ENCODE assay signal across 10 mouse cellular contexts in genomic region chr15:79151881-79152280, GRCm38 (mm10). TPM values are rescaled to one million over a fixed set of nuclear protein-coding genes. Genes with fewer than 3 reads are reported as not detected.
A peak's percentile ranks its signal among the peaks of the same experiment; 100 is the strongest.
DNase-seq lines count a peak whose midpoint lies in the region; ATAC-seq and TF ChIP-seq lines count a peak whose summit lies in the region.
"Had no signal": no experiment of that assay in that cellular context is flagged by ENCODE, and none has a peak within 500 bp of the region (broad histone marks: within the 10 kb centered on the region; RNA-seq: fewer than 3 reads in every experiment).

No protein-coding gene starts in this region.

- ATAC-seq in forebrain, postnatal 0 days: peak; percentile 70
- ATAC-seq in granulocyte monocyte progenitor cell, adult 5-6 weeks (replicated peaks; ENCODE audit: poor library complexity, severe bottlenecking): no peak

- no peak overlapping the region for H3K9ac ChIP-seq in forebrain, postnatal 0 days

- WGBS in forebrain, postnatal 0 days: 28% methylated on average over 8 of the region's 8 CpGs
- 67% methylated on average over 8 of the region's 8 CpGs for WGBS in heart, embryonic 10.5 days

- peak; percentile 37 for DNase-seq in brain, adult 2 months (ENCODE audit: low read depth, low spot score)
- DNase-seq in forebrain, postnatal 0 days: peak; percentile 50
- peak; percentile 63 for DNase-seq in mesoderm, embryonic 11.5 days (ENCODE audit: low read depth, low spot score)
- no peak for DNase-seq in yolk sac, embryonic 10.5 days (ENCODE audit: low spot score)
- no peak for DNase-seq in heart, embryonic 10.5 days (ENCODE audit: low spot score)
- DNase-seq: cerebellum, postnatal 10 days; heart, adult 11 months had no signal

- no peak for TF ChIP-seq CTCF in E14TG2a.4 (conservative IDR thresholded peaks at IDR 0.05; ENCODE audit: low read length)
- TF ChIP-seq CTCF in forebrain, postnatal 0 days (IDR thresholded peaks at IDR 0.05; ENCODE audit: low read depth): no peak

- H3K4me3 ChIP-seq in E14TG2a.4 (replicated peaks; ENCODE audit: low read length): 0 out of 2 replicates have a peak overlapping the region, but pooled peaks have one; percentile 17
- no peak overlapping the region for H3K4me3 ChIP-seq in forebrain, postnatal 0 days (ENCODE audit: low read depth, low read length)
- H3K4me3 ChIP-seq in heart, embryonic 10.5 days: no peak overlapping the region

- H3K27me3 ChIP-seq in E14TG2a.4 (ENCODE audit: insufficient read depth, low read length): peaks cover 10% of the 10 kb centered on the region
- H3K27me3 ChIP-seq in forebrain, postnatal 0 days (ENCODE audit: insufficient read depth, low read length): no peaks in the 10 kb centered on the region
- peaks cover 10% of the 10 kb centered on the region; the same call in 1 of the 2 replicates for H3K27me3 ChIP-seq in heart, embryonic 10.5 days (ENCODE audit: insufficient read depth, poor library complexity, severe bottlenecking)

- H3K4me1 ChIP-seq in E14TG2a.4 (replicated peaks; ENCODE audit: low read depth, low read length): peaks cover 60% of the 10 kb centered on the region
- no peaks in the 10 kb centered on the region for H3K4me1 ChIP-seq in forebrain, postnatal 0 days (ENCODE audit: insufficient read depth)
- H3K4me1 ChIP-seq in heart, embryonic 10.5 days: peaks cover 21% of the 10 kb centered on the region

- H3K36me3 ChIP-seq in E14TG2a.4 (ENCODE audit: insufficient read depth, low read length): peaks cover 70% of the 10 kb centered on the region
- H3K36me3 ChIP-seq in forebrain, postnatal 0 days (ENCODE audit: insufficient read depth): peaks cover 45% of the 10 kb centered on the region
- H3K36me3 ChIP-seq in heart, embryonic 10.5 days: peaks cover 58% of the 10 kb centered on the region

- H3K27ac ChIP-seq in forebrain, postnatal 0 days (ENCODE audit: low read depth, low read length): peak overlapping the region; percentile 74
- no peak overlapping the region for H3K27ac ChIP-seq in heart, embryonic 10.5 days

- H3K9me3 ChIP-seq in E14TG2a.4 (ENCODE audit: low read length): no peaks in the 10 kb centered on the region
- H3K9me3 ChIP-seq in forebrain, postnatal 0 days (ENCODE audit: low read length): no peaks in the 10 kb centered on the region
- H3K9me3 ChIP-seq in heart, embryonic 10.5 days: no peaks in the 10 kb centered on the region
- H3K9me3 ChIP-seq: G1E had no signal

- H3K4me2 ChIP-seq in forebrain, postnatal 0 days (ENCODE audit: low read depth): no peak overlapping the region

RNA-seq across cellular contexts. Expression of gene 1700088E04Rik, which starts 10.8 kb away (rescaled TPM):
- 11.8 and 15.2 TPM in 2 replicates for total RNA-seq in forebrain, postnatal 0 days (2014; rRNA removed)
- polyA plus RNA-seq in forebrain, postnatal 0 days (2015; fragmentation: Nextera tagmentation; extraction: Ambion mirVana): 19.3 and 23.7 TPM in 2 replicates
- not detected in 2 replicates for total RNA-seq in granulocyte monocyte progenitor cell, adult 5-6 weeks (2014; fragmentation: Nextera tagmentation)
- not detected in 2 replicates for total RNA-seq in granulocyte monocyte progenitor cell, adult 5-6 weeks (2017)
- 6.0 and 8.1 TPM in 2 replicates for polyA plus RNA-seq in heart, embryonic 10.5 days (2016; fragmentation: Nextera tagmentation; extraction: Ambion mirVana)

RNA-seq across cellular contexts. Expression of gene Polr2f, which starts 11.1 kb away (rescaled TPM):
- total RNA-seq in forebrain, postnatal 0 days (2014; rRNA removed): 48.6 and 111 TPM in 2 replicates
- 362 and 414 TPM in 2 replicates for polyA plus RNA-seq in forebrain, postnatal 0 days (2015; fragmentation: Nextera tagmentation; extraction: Ambion mirVana)
- total RNA-seq in granulocyte monocyte progenitor cell, adult 5-6 weeks (2014; fragmentation: Nextera tagmentation): 60.5 and 134 TPM in 2 replicates
- total RNA-seq in granulocyte monocyte progenitor cell, adult 5-6 weeks (2017): 91.1 and 113 TPM in 2 replicates
- 289 and 326 TPM in 2 replicates for polyA plus RNA-seq in heart, embryonic 10.5 days (2016; fragmentation: Nextera tagmentation; extraction: Ambion mirVana)

RNA-seq across cellular contexts. Expression of gene Sox10, which starts 13.2 kb away (rescaled TPM):
- 7.4 and 8.3 TPM in 2 replicates for total RNA-seq in forebrain, postnatal 0 days (2014; rRNA removed)
- polyA plus RNA-seq in forebrain, postnatal 0 days (2015; fragmentation: Nextera tagmentation; extraction: Ambion mirVana): 4.8 and 6.3 TPM in 2 replicates
- total RNA-seq in granulocyte monocyte progenitor cell, adult 5-6 weeks (2014; fragmentation: Nextera tagmentation): not detected in 2 replicates
- total RNA-seq in granulocyte monocyte progenitor cell, adult 5-6 weeks (2017): not detected in 2 replicates
- 0.34 and 1.6 TPM in 2 replicates for polyA plus RNA-seq in heart, embryonic 10.5 days (2016; fragmentation: Nextera tagmentation; extraction: Ambion mirVana)
- polyA plus RNA-seq: G1E had no signal

RNA-seq across cellular contexts. Expression of gene Micall1, which starts 43.2 kb away (rescaled TPM):
- total RNA-seq in forebrain, postnatal 0 days (2014; rRNA removed): 23.8 and 29.1 TPM in 2 replicates
- polyA plus RNA-seq in forebrain, postnatal 0 days (2015; fragmentation: Nextera tagmentation; extraction: Ambion mirVana): 7.2 and 8.0 TPM in 2 replicates
- total RNA-seq in granulocyte monocyte progenitor cell, adult 5-6 weeks (2014; fragmentation: Nextera tagmentation): 7.6 and 13.5 TPM in 2 replicates
- 4.1 and 7.1 TPM in 2 replicates for total RNA-seq in granulocyte monocyte progenitor cell, adult 5-6 weeks (2017)
- polyA plus RNA-seq in heart, embryonic 10.5 days (2016; fragmentation: Nextera tagmentation; extraction: Ambion mirVana): 13.1 and 14.5 TPM in 2 replicates

Comparison
In these comparisons a context has a peak if more than half of its experiments do, and no peak if none do; other contexts are left out.
1. DNase-seq: peak in brain, adult 2 months (single experiment), forebrain, postnatal 0 days (single experiment) and mesoderm, embryonic 11.5 days (single experiment); none in yolk sac, embryonic 10.5 days (single experiment) and heart, embryonic 10.5 days (single experiment).
2. RNA of gene 1700088E04Rik, which starts 10.8 kb away (total RNA-seq): 11.8 to 15.2 TPM in forebrain, postnatal 0 days; not detected in granulocyte monocyte progenitor cell, adult 5-6 weeks; every median in the first group is over 10 times any median in the second.